Mouse (Mus musculus): ENCODE measurements around the gene Slc12a8. TPM values are rescaled to one million over a fixed set of nuclear protein-coding genes. Genes with fewer than 3 reads are reported as not detected.

The Slc12a8 gene
- polyA plus RNA-seq, 1 experiment from 2014 or later = 1.3 TPM

DNA sequence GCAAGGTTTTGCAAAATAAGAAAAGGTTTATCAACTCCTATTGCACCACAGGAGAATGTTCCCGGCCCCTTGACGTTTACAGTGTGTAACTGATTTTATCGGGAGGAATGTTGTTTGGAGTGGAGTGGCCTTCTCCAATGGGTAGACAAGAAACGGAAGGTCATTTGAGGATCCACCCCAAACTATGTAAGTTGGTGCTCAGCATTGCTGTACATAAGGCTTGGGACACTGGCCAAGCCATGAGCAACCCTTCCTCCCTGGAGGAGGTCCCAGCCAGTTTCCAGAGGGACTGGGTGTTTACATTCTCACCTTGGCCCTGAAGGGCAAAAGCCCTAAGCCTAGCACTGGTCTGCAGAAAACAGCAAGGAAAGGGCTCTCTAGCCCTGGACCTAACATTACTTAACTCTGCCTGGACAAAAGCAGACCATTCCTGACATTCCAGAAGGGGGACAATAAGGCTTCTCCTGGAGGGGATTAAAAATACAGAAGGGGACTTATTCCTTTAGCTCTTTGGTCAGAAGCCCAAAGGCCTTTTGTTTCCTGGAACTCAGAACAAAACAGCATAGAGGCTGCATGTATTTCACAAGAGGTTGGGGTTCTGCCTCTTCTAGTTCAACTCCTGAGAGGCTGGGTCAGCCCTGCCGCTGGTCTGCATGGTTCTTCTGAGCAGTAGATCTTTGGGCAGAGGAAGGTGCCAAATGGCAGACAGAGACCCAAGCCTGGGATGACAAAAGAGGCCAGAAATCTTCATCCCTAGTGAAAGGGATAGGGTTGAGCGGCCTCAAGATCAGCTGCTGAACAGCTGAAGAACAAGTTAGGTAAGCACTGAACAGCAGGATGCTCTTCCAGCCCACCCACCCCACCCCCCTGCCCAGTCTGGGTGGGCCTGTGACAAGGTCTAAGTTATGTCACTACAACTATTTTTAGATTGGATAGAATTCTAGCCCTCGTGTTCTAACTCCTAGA is 159.5 kb downstream of the Slc12a8 start:
- Histone ChIP-seq H3K4me3 (ENCODE audit: low read depth, low read length) (no peak overlapping the region), H3K9me3 (ENCODE audit: control insufficient read depth, low read length) (no peaks in the 10 kb centered on the region), H3K36me3 (ENCODE audit: control insufficient read depth, insufficient read depth, low read length) (no peaks in the 10 kb centered on the region), H3K9ac (ENCODE audit: low read length) (no peak overlapping the region), H3K27me3 (ENCODE audit: control insufficient read depth, insufficient read depth, low read length) (no peaks in the 10 kb centered on the region), H3K4me1 (ENCODE audit: control insufficient read depth, insufficient read depth, low read length) (peaks cover 5% of the 10 kb centered on the region; the same call in 1 of the 2 replicates), H3K27ac (ENCODE audit: low read depth, low read length) (no peak overlapping the region), H3K4me2 (no peak overlapping the region)
- WGBS = 75% methylated on average over 7 of the region's 7 CpGs
- DNase-seq (ENCODE audit: low spot score, missing footprints) (no peak), ATAC-seq (ENCODE audit: low FRiP score) (no peak)

DNA sequence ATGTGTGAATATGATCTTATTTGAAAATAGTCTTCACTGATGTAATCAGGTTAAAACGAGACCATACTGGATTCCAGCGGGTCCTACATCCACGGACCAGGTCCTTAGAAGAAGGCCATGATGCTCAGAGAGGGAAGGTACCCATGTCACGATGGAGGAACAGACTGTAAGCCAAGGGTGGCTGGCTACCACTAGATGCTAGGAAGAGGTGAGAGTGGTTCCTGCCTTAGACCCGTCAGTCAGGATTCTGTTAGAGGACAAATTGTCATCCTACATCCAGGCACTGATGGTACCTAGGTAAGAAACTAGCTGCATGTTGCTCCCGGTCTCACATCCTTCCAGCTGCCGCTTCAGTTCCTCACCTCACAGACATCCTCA is 160.2 kb downstream of the Slc12a8 start:
- H3K9ac ChIP-seq (ENCODE audit: low read length) = no peak overlapping the region
- H3K27me3 ChIP-seq (ENCODE audit: control insufficient read depth, insufficient read depth, low read length) = no peaks in the 10 kb centered on the region
- ATAC-seq (ENCODE audit: low FRiP score) = no peak
- H3K9me3 ChIP-seq (ENCODE audit: control insufficient read depth, low read length) = no peaks in the 10 kb centered on the region
- 94% methylated on average over 7 of the region's 7 CpGs for WGBS
- no peaks in the 10 kb centered on the region for H3K36me3 ChIP-seq (ENCODE audit: control insufficient read depth, insufficient read depth, low read length)
- no peak for DNase-seq (ENCODE audit: low spot score, missing footprints)
- no peak overlapping the region for H3K27ac ChIP-seq (ENCODE audit: low read depth, low read length)
- peaks cover 5% of the 10 kb centered on the region; the same call in 1 of the 2 replicates for H3K4me1 ChIP-seq (ENCODE audit: control insufficient read depth, insufficient read depth, low read length)
- no peak overlapping the region for H3K4me3 ChIP-seq (ENCODE audit: low read depth, low read length)
- H3K4me2 ChIP-seq = no peak overlapping the region

DNA sequence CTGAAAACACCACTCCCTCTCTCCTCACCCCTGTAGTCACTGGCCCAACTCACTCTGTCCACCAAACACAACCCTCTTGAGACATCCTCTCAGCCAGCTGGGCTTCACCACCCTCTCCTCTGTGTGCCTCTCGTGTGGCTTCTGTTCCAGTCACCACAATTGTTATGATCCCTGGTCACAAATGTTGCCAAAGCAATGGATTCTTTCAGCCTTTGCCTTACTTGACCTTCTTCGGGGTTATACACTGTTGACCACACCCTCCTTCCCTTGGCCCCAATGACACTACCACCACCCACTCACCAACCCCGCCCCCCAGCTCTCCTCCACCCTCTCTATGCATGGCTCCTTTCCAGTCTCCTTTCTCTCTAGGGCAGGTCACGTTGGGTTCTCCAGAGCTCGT is 160.8 kb downstream of the Slc12a8 start:
- Histone ChIP-seq H3K36me3 (ENCODE audit: control insufficient read depth, insufficient read depth, low read length) (no peaks in the 10 kb centered on the region), H3K4me1 (ENCODE audit: control insufficient read depth, insufficient read depth, low read length) (peaks cover 8% of the 10 kb centered on the region), H3K27ac (ENCODE audit: low read depth, low read length) (no peak overlapping the region), H3K9me3 (ENCODE audit: control insufficient read depth, low read length) (no peaks in the 10 kb centered on the region), H3K4me2 (no peak overlapping the region), H3K4me3 (ENCODE audit: low read depth, low read length) (no peak overlapping the region), H3K27me3 (ENCODE audit: control insufficient read depth, insufficient read depth, low read length) (no peaks in the 10 kb centered on the region), H3K9ac (ENCODE audit: low read length) (no peak overlapping the region)
- ATAC-seq (ENCODE audit: low FRiP score) (no peak), DNase-seq (ENCODE audit: low spot score, missing footprints) (no peak)
- 92% methylated on average over 5 of the region's 5 CpGs for WGBS

DNA sequence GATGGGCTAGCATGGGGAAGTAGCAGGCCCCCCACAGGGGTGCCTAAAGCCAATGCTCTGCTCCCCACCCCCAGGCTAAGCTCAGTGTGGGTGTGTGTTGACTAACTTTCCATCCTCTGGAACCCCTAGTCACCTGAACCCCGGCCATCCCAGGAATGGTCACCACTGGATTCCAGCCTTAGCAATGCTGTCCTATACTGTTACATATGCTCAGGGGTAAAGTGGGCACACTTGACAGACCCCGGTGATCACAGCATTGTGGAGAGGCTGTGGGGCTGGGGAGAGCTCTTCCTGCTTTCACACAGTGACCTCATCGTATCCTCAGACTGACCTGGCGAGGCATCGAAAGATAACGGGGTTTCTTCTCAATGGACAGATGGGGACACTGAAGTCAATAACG is 163.1 kb downstream of the Slc12a8 start:
- H3K4me3 ChIP-seq (ENCODE audit: low read depth, low read length) = no peak overlapping the region
- H3K9me3 ChIP-seq (ENCODE audit: control insufficient read depth, low read length) = no peaks in the 10 kb centered on the region
- 80% methylated on average over 7 of the region's 7 CpGs for WGBS
- no peaks in the 10 kb centered on the region for H3K27me3 ChIP-seq (ENCODE audit: control insufficient read depth, insufficient read depth, low read length)
- H3K4me2 ChIP-seq = no peak overlapping the region
- H3K4me1 ChIP-seq (ENCODE audit: control insufficient read depth, insufficient read depth, low read length) = peaks cover 16% of the 10 kb centered on the region
- no peak overlapping the region for H3K27ac ChIP-seq (ENCODE audit: low read depth, low read length)
- H3K9ac ChIP-seq (ENCODE audit: low read length) = no peak overlapping the region
- H3K36me3 ChIP-seq (ENCODE audit: control insufficient read depth, insufficient read depth, low read length) = no peaks in the 10 kb centered on the region
- DNase-seq (ENCODE audit: low spot score, missing footprints) = no peak
- no peak for ATAC-seq (ENCODE audit: low FRiP score)

DNA sequence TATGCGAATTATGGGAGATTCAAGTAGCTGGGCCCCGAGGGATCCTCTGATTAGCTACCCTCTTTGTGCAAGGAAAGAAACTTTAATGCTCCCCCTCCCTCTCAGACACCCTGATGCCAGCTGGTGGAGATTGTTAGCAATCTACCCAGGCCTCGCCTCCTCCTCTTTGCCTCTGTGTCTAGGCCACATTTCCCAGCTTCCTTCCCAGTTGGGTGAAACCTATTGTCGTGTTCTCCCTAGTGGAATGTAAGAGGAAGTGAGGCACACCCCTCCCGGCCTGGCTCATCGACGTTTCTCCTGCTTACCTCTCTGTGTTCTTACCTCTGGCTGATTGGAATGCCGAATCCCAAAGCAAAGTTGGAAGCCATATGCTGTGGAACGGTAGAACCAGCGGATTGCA is 163.7 kb downstream of the Slc12a8 start:
- no peak for ATAC-seq (ENCODE audit: low FRiP score)
- peaks cover 21% of the 10 kb centered on the region for H3K4me1 ChIP-seq (ENCODE audit: control insufficient read depth, insufficient read depth, low read length)

DNA sequence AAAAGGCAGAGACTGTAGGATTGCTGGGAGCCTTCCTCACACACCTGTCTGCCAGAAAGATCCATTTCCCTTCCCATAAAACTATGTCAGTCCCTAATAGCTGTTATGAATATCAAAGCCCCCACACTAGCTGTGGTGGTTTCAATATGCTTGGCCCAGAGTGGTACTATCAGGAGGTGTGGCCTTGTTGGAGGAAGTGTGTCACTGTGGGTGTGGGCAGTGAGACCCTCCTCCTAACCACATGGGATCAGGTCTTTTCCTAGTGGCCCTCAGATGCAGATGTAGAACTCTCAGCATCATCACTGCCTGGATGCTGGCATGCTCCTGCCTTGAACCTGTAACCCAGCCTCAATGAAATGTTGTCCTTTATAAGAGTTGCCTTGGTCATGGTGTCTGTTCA is 164.5 kb downstream of the Slc12a8 start:
- Histone ChIP-seq H3K36me3 (ENCODE audit: control insufficient read depth, insufficient read depth, low read length) (no peaks in the 10 kb centered on the region), H3K4me3 (ENCODE audit: low read depth, low read length) (no peak overlapping the region), H3K9me3 (ENCODE audit: control insufficient read depth, low read length) (no peaks in the 10 kb centered on the region), H3K27ac (ENCODE audit: low read depth, low read length) (no peak overlapping the region), H3K27me3 (ENCODE audit: control insufficient read depth, insufficient read depth, low read length) (no peaks in the 10 kb centered on the region), H3K4me2 (no peak overlapping the region), H3K9ac (ENCODE audit: low read length) (no peak overlapping the region), H3K4me1 (ENCODE audit: control insufficient read depth, insufficient read depth, low read length) (peaks cover 27% of the 10 kb centered on the region)
- DNase-seq (ENCODE audit: low spot score, missing footprints) = no peak
- ATAC-seq (ENCODE audit: low FRiP score) = no peak

More for the DNA sequence above, 163.7 kb downstream of the Slc12a8 start:
- no peaks in the 10 kb centered on the region for H3K9me3 ChIP-seq (ENCODE audit: control insufficient read depth, low read length)
- H3K4me2 ChIP-seq = no peak overlapping the region
- WGBS = 76% methylated on average over 10 of the region's 10 CpGs
- no peak overlapping the region for H3K27ac ChIP-seq (ENCODE audit: low read depth, low read length)
- H3K9ac ChIP-seq (ENCODE audit: low read length) = no peak overlapping the region
- no peak for DNase-seq (ENCODE audit: low spot score, missing footprints)
- H3K27me3 ChIP-seq (ENCODE audit: control insufficient read depth, insufficient read depth, low read length) = no peaks in the 10 kb centered on the region
- H3K36me3 ChIP-seq (ENCODE audit: control insufficient read depth, insufficient read depth, low read length) = no peaks in the 10 kb centered on the region
- H3K4me3 ChIP-seq (ENCODE audit: low read depth, low read length) = no peak overlapping the region

DNA sequence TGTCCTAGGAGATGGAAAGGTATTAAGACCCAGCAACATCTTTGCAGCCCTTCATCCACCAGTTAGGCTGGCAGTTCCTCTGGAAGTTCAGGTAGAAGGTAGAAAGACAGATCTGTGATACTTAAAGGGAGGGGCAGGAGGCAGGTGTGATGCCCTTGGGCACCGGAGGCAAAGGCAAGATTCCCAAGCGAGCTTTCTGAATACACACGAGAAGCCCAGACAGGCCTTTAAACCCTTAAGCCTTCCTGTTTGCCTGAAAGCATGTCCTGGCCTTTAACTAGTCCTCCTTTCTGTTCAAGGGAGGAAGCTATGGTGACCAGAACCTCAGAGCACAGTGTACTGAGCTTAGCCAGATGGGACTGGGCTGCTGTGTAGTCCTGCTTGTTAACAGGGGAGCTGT is 165.5 kb downstream of the Slc12a8 start:
- no peak overlapping the region for H3K4me2 ChIP-seq

DNA sequence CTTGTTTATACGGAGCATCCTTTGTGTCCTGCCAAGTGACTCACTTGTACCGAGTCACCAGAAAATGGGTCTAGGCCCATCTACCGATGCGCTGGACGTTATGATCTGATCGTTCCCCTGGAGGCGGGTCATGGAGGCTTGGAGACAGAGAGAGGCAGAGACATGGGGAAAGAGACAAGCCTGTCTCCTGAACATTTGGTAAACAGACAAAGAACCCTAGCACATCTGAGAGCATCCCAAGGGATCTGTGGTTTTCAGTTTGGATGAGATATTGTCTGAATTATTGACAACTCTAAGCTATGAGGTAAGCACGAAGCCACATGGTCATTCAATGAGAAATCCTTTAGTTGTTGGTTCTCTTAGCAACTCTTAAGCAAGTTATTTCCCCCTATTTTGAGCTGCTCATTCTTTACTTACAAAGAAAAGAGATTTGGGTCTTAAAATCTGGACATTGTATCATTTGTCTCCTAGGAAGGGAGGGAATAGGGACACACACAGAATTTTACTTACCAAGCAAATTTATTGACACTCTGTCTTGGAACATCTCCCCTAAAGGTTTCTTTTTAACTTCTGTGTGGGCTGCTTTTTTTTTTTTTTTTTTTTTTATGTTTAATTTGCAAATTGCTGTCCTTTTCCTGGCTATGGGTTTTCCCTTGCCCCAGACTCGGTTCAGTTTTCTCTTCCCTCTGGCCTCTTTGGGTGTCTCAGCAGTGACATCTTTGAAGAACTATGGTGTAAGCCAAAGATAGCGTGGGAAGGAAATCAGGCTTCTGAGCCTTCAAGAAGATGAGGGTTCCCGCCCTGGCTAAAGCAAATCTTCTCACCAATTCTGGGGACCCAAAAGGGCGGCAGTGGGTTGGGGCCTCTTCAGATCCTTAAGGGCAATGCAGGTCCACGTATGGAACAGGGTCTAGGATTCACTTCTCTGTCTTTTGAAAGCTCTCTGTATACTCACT is 166.4 kb downstream of the Slc12a8 start:
- peaks cover 36% of the 10 kb centered on the region for H3K4me1 ChIP-seq (ENCODE audit: control insufficient read depth, insufficient read depth, low read length)
- peak overlapping the region; percentile 82 for H3K4me2 ChIP-seq
- no peaks in the 10 kb centered on the region for H3K27me3 ChIP-seq (ENCODE audit: control insufficient read depth, insufficient read depth, low read length)
- H3K36me3 ChIP-seq (ENCODE audit: control insufficient read depth, insufficient read depth, low read length) = no peaks in the 10 kb centered on the region; the same call in 1 of the 2 replicates
- ATAC-seq (ENCODE audit: low FRiP score) (peak; percentile 40), DNase-seq (ENCODE audit: low spot score, missing footprints) (no peak)
- H3K9me3 ChIP-seq (ENCODE audit: control insufficient read depth, low read length) = no peaks in the 10 kb centered on the region
- H3K9ac ChIP-seq (ENCODE audit: low read length) = peak overlapping the region; percentile 99
- peak overlapping the region; percentile 96 for H3K4me3 ChIP-seq (ENCODE audit: low read depth, low read length)
- 56% methylated on average over 13 of the region's 13 CpGs for WGBS
- peak overlapping the region; percentile 82; the same call in 1 of the 2 replicates for H3K27ac ChIP-seq (ENCODE audit: low read depth, low read length)

More for the DNA sequence above, 165.5 kb downstream of the Slc12a8 start:
- Histone ChIP-seq H3K9me3 (ENCODE audit: control insufficient read depth, low read length) (no peaks in the 10 kb centered on the region), H3K27ac (ENCODE audit: low read depth, low read length) (0 out of 2 replicates have a peak overlapping the region, but pooled peaks have one; percentile 25), H3K9ac (ENCODE audit: low read length) (no peak overlapping the region), H3K36me3 (ENCODE audit: control insufficient read depth, insufficient read depth, low read length) (no peaks in the 10 kb centered on the region), H3K4me1 (ENCODE audit: control insufficient read depth, insufficient read depth, low read length) (peaks cover 34% of the 10 kb centered on the region), H3K4me3 (ENCODE audit: low read depth, low read length) (no peak overlapping the region), H3K27me3 (ENCODE audit: control insufficient read depth, insufficient read depth, low read length) (no peaks in the 10 kb centered on the region)
- DNase-seq (ENCODE audit: low spot score, missing footprints) (no peak), ATAC-seq (ENCODE audit: low FRiP score) (no peak)
- WGBS = 72% methylated on average over 3 of the region's 3 CpGs
